Mouse (Mus musculus): ENCODE measurements around the gene Fer1l4. TPM values are rescaled to one million over a fixed set of nuclear protein-coding genes. Genes with fewer than 3 reads are reported as not detected.

Gene Fer1l4
- total RNA-seq, 2 experiments from 2014 or later, result not detected

DNA sequence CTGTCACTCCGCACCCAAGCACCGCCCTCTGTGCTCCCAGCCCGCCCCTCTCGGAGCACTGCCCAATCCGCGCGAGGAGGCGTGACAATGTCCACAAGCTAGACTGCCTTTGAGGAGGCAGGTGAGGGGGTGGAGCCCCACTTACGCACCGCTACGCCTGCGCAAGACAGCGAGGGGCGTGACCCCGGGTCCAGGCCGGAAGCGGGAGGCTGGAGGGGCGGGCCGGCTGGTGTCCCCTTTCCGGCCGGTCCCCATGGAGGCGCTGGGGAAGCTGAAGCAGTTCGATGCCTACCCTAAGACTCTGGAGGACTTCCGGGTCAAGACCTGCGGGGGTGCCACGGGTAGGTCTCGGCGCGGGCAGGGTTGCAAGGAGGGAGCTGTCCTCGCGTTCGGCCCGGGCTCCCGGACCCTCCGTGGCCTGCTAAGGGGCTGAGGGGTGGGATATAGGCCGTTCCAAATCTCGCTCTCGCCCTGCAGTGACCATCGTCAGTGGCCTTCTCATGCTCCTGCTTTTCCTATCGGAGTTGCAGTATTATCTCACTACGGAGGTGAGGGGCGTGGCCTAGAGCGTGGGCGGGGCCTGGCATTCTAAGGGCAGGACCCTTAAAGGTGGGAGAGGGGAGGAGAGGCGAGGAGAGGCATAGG lies 44.7 kb downstream of the Fer1l4 start, which contains the start of the genes 6430550D23Rik and Ergic3:
Gene 6430550D23Rik (minus strand): TSS at position 90 of the 645 bp plus-strand sequence.
Gene Ergic3 (plus strand): TSS at position 158 of the 645 bp plus-strand sequence.
- peak; percentile 97 for DNase-seq (ENCODE audit: low spot score in 2 of 2)

DNA sequence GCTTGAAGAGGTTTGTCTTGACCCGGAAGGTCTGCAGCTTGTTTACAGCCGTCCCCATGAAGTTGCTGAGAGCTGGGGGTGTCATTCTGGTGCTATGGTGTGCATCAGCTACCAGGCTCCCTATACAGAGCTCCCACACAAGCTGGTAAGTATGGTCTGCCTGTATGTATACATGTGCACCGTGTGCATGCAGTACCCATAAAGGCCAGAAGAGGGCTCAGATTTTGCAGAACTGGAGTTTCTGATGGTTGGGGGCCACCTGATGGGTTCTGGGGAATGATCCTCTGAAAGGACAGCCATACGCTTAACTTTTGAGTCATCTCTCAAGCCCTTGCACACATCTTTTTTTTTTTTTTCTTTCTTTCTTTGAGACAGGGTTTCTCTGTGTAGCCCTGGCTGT lies 47.4 kb downstream of the Fer1l4 start:
- no peak for DNase-seq (ENCODE audit: low spot score in 2 of 2)

DNA sequence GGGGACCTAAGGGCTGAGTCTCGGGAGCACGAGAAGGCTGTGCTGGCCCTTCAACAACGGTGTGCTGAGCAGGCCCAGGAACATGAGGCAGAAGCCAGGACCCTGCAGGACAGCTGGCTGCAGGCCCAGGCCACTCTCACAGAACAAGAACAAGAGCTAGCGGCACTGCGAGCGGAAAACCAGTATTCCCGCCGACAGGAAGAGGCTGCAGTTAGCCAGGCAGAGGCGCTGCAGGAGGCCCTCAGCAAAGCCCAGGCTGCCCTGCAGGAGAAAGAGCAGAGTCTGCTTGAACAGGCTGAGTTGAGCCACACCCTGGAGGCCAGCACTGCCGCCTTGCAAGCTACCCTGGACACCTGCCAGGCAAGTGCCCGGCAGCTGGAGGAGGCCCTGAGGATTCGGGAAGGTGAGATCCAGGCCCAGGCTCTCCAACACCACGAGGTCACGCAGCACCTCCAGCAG lies 60.9 kb downstream of the Fer1l4 start:
- no peak for DNase-seq (ENCODE audit: low spot score in 2 of 2)

DNA sequence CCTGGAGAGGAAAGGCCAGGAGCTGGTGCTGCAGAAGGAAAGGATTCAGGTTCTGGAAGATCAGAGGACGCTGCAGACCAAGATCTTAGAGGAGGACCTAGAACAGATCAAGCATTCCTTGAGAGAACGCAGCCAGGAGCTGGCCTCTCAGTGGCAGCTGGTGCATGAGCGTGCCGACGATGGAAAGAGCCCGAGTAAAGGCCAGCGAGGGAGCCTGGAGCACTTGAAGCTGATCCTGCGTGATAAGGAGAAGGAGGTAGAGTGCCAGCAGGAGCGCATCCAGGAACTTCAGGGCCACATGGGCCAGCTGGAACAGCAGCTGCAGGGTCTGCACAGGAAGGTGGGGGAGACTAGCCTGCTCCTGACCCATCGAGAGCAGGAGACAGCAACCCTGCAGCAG lies 61.6 kb downstream of the Fer1l4 start:
- DNase-seq (ENCODE audit: low spot score in 2 of 2), result no peak

DNA sequence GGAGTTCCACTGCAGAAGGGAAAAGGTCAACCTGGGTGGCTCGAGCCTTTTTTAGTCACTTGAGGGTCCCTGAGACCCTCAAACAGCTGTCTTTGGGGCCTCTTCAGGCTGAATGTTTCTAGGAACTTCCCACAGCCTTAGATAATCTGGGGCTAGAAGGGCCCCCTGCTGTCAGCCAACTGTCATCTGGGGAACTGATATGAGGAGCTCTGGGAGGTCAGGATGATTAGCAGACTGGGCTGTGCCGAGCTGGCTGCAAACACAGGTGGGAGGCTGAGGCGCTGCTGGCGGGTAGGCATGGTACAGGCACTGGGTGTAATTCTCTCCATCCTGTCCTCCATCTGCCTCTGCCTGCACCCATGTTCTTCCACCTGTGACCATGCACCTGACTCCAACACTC lies 63.7 kb downstream of the Fer1l4 start:
- DNase-seq (ENCODE audit: low spot score in 2 of 2), result no peak

DNA sequence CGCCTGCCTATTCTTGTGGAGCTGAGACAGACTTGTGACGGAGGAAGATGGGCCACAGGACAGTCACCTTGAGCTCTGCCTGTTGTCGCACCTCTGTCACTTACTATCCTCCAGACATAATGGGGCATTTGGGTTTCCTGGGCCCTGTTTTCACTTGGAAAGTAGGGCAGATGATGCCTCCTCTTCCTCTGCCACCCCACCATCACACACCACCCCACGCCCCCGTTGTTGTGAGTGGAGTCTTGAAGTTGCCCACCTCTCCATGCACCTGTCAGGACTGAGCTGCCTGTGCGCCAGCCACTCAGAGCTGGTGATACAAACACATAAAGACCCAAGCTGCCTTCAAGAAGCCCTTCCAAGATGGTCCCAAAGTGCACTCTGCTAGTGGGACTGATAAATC lies 65.6 kb downstream of the Fer1l4 start:
- DNase-seq (ENCODE audit: low spot score in 2 of 2), result no peak

DNA sequence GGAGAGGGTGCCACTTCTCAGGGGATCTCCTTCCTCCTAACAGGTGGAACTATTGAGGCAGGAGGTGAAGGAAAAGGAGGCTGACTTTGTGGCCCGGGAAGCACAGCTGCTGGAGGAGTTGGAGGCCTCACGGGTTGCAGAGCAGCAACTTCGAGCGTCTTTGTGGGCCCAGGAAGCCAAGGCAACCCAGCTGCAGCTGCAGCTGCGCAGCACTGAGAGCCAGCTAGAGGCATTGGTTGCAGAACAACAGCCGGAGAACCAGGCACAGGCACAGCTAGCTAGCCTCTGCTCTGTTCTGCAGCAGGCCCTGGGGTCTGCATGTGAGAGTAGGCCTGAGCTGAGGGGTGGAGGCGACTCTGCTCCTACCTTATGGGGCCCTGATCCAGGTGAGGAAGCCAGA lies 67.0 kb downstream of the Fer1l4 start:
- DNase-seq (ENCODE audit: low spot score in 2 of 2), result no peak

DNA sequence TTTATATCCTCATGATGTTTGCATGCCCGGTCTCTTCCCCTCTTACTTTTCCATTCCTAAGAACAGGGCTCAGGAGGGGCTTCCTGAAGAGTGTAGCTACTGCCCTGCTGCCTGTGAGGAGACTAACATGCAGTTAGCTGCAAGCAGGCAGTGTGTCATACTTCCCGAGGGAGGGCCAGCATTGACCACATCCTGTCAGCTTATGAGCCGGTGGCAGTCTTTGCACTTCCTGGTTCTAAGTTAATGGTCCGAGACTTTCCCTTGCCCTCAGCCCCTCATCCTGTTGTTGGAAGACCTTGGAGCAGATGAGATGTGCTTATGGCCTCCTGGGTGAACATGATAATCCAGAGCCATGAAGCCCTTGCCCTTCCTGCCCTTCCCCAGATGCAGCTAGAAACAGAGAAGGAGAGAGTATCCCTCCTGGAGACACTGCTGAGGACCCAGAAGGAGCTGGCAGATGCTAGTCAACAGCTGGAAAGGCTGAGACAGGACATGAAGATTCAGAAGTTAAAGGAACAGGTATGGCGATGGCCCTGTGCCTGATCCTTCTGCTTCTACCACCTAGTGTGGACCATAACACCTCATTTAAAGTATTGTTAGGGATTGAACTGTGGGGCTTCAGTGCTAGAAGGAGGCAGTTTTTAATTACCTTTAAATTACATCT lies 73.3 kb downstream of the Fer1l4 start:
- DNase-seq (ENCODE audit: low spot score in 2 of 2), result no peak

DNA sequence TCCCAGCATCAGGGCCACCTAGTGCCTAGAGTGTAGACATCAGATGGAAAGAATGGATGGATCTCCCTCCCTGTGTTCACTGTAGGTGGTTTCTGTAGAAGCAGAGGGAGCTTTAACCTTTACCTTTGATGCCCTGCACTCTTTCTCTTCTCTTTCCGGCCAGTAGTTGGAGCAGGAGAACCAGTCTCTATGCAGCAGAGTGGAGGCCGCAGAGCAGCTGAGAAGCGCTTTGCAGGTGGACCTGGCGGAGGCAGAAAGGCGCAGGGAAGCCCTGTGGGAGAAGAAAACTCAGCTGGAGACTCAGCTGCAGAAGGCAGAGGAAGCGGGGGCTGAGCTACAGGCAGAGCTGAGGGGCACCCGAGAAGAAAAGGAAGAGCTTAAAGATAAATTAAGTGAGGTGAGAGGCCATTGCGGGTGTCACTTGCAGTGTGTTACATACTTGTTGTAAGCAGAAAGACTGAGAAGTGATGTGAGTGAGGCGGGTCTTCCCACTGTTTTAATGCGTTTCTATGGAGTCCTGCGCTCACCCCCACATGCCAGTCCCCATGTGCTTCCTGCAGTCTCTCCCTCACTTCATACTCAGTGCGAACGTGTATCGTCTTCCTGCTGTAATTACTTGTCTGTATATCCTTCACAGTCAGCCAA lies 78.5 kb downstream of the Fer1l4 start:
- DNase-seq (ENCODE audit: low spot score in 2 of 2), result no peak

DNA sequence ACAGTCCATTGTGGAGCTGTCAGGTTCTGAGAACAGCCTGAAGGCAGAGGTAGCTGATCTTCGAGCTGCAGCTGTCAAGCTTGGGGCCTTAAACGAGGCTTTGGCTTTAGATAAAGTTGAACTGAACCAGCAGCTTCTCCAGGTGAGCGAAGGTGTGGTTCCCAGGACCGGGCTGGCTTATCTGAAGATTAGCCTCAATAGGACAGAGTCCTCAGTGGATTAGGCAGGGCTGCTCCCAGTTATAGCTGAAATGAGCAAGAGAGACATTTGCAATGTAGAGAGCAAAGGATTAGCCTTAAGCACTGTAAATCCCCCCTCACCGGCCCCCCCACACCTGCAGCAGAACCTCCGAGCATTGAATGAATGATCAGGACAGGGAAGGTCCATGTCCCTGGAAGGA lies 79.4 kb downstream of the Fer1l4 start:
- no peak for DNase-seq (ENCODE audit: low spot score in 2 of 2)

Other genes starting within 250 kb of the Fer1l4 start
- 10 to 100 TPM; 72.5 to 72.6 TPM for gene BC029722, start 233.5 kb downstream of the Fer1l4 start, total RNA-seq (2021)
- 100 to 1,000 TPM; 137 to 148 TPM for gene Eif6, start 226.0 kb downstream of the Fer1l4 start, total RNA-seq (2021)
- gene Fam83c, start 218.1 kb downstream of the Fer1l4 start, total RNA-seq (2021), result not detected
- 100 to 1,000 TPM in 1 of 2 experiments, 10 to 100 TPM in 1; 92.3 to 106 TPM for gene Uqcc1, start 122.6 kb downstream of the Fer1l4 start, total RNA-seq (2021)
- gene Gm15557, start 112.2 kb downstream of the Fer1l4 start, total RNA-seq (2021), result not detected
- gene Gdf5, start 107.6 kb downstream of the Fer1l4 start, total RNA-seq (2021), result 1 to 10 TPM in 1 of 2 experiments, under 1 TPM in 1; 0.64 to 1.1 TPM
- gene Cep250, start 96.5 kb downstream of the Fer1l4 start, total RNA-seq (2021), result 10 to 100 TPM; 26.8 to 29.9 TPM
- 1 to 10 TPM; 2.8 to 3.9 TPM for gene 6430550D23Rik, start 45.0 kb downstream of the Fer1l4 start, total RNA-seq (2021)
- gene Ergic3, start 44.9 kb downstream of the Fer1l4 start, total RNA-seq (2021), result 100 to 1,000 TPM; 224 to 225 TPM
- 1 to 10 TPM; 3.2 to 5.8 TPM for gene Spag4, start 12.2 kb upstream of the Fer1l4 start, total RNA-seq (2021)
- 10 to 100 TPM; 25.5 to 27.7 TPM for gene Cpne1, start 59.0 kb upstream of the Fer1l4 start, total RNA-seq (2021)
- gene Rbm12, start 59.0 kb upstream of the Fer1l4 start, total RNA-seq (2021), result 10 to 100 TPM; 45.5 to 49.1 TPM
- gene Gm28036, start 74.1 kb upstream of the Fer1l4 start, total RNA-seq (2021), result 10 to 100 TPM; 36.7 to 44.4 TPM
- gene Romo1, start 91.1 kb upstream of the Fer1l4 start, total RNA-seq (2021), result 100 to 1,000 TPM; 255 to 270 TPM
- 10 to 100 TPM; 67.9 to 74.5 TPM for gene Nfs1, start 91.2 kb upstream of the Fer1l4 start, total RNA-seq (2021)
- gene Rbm39, start 127.3 kb upstream of the Fer1l4 start, total RNA-seq (2021), result 100 to 1,000 TPM; 525 to 551 TPM
- 10 to 100 TPM; 36.6 to 36.9 TPM for gene Phf20, start 143.5 kb upstream of the Fer1l4 start, total RNA-seq (2021)

Data from adrenal gland, postnatal 4 days (tissue).